Mouse (Mus musculus): ENCODE data around the gene Prkd3. TPM values are rescaled to one million over a fixed set of nuclear protein-coding genes. Genes with fewer than 3 reads are reported as not detected.

Prkd3 gene
- polyA plus RNA-seq, 1 experiment from 2014 or later: 46.5 TPM

- WGBS: 78% methylated on average over 9 of the region's 9 CpGs
Observed at GRCm38 (mm10) chr17:78994931-78995820, 25.4 kb downstream of the Prkd3 start.

GRCm38 (mm10) chr17:78994382-78994781 is 26.2 kb downstream of the Prkd3 start:
- Histone ChIP-seq H3K27me3 (no peaks in the 10 kb centered on the region), H3K27ac (no peak overlapping the region), H3K4me1 (no peaks in the 10 kb centered on the region), H3K9me3 (replicated peaks) (no peaks in the 10 kb centered on the region), H3K9ac (no peak overlapping the region), H3K36me3 (no peaks in the 10 kb centered on the region), H3K4me2 (replicated peaks) (no peak overlapping the region), H3K4me3 (no peak overlapping the region)
- ATAC-seq (ENCODE audit: low FRiP score): no peak
- WGBS: 89% methylated on average over 8 of the region's 8 CpGs

More at GRCm38 (mm10) chr17:78994931-78995820, 25.4 kb downstream of the Prkd3 start:
- Histone ChIP-seq H3K4me3 (no peak overlapping the region), H3K27me3 (no peaks in the 10 kb centered on the region), H3K36me3 (no peaks in the 10 kb centered on the region), H3K9ac (no peak overlapping the region), H3K27ac (no peak overlapping the region), H3K9me3 (replicated peaks) (no peaks in the 10 kb centered on the region), H3K4me1 (no peaks in the 10 kb centered on the region), H3K4me2 (replicated peaks) (no peak overlapping the region)
- ATAC-seq (ENCODE audit: low FRiP score): no peak

- ATAC-seq (ENCODE audit: low FRiP score): no peak
- no peaks in the 10 kb centered on the region for H3K4me1 ChIP-seq
- WGBS: 50% methylated on average over 2 of the region's 2 CpGs
- H3K9me3 ChIP-seq (replicated peaks): no peaks in the 10 kb centered on the region
- H3K36me3 ChIP-seq: no peaks in the 10 kb centered on the region
- no peak overlapping the region for H3K9ac ChIP-seq
- H3K27me3 ChIP-seq: no peaks in the 10 kb centered on the region
- no peak overlapping the region for H3K4me2 ChIP-seq (replicated peaks)
- H3K4me3 ChIP-seq: no peak overlapping the region
- H3K27ac ChIP-seq: no peak overlapping the region
Observed at GRCm38 (mm10) chr17:78993670-78994069, 26.9 kb downstream of the Prkd3 start.

DNA sequence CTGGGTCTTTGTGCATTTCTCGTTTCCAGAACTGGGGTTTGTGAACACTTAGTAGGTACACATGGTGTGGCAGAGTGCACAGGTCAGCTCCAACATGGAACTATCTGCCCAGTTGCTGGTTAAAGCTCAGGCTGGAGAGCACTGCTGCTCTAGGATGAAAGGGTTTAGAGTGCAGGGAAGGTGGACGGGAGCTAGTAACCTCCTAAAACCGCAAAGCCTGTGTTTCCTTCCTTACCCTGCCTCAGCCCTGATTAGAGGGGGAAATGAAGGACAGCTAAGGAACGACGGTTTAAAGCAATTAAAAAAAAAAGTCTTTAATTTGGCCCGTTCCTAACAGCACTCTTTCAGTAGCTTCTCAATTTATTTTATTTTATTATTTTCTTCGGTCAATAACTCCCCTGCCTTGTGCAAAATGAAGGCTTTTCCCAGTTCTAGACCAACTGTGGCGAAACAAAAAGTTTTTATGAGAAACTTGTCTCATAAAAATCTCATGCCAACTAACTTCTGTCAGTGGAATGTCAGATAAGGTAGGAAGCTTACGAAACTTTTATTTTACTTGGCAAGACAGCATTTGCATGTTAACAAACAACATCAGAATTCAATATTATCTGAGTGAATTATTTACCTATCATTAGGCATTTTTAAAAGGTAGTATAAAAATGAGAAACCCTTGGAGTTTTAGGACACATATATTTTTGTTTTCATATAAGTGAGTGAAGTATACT is 28.2 kb downstream of the Prkd3 start:
- H3K27me3 ChIP-seq: no peaks in the 10 kb centered on the region
- no peak overlapping the region for H3K4me3 ChIP-seq
- H3K9ac ChIP-seq: no peak overlapping the region
- H3K4me2 ChIP-seq (replicated peaks): no peak overlapping the region
- H3K9me3 ChIP-seq (replicated peaks): no peaks in the 10 kb centered on the region
- H3K4me1 ChIP-seq: no peaks in the 10 kb centered on the region
- ATAC-seq (ENCODE audit: low FRiP score): no peak
- 82% methylated on average over 9 of the region's 9 CpGs for WGBS
- no peak overlapping the region for H3K27ac ChIP-seq
- no peaks in the 10 kb centered on the region for H3K36me3 ChIP-seq

DNA sequence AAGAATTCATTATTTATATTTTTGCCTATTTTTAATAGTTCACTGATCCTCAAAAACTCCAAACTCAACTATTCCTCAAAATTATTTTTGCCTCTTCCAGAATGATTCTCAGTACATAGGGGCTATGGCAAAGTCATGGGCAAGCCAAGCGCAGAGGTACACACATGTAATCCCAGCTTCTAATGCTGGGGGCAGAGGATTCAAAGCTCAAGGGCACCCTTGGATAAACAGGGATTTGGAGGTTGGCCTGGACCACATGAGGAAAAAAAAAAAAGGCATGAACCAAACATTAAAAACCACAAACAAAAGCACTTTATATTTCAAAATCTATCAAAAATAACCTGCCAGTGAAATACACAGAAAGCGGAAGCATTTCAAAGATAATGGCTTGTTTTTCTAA is 29.1 kb downstream of the Prkd3 start:
- ATAC-seq (ENCODE audit: low FRiP score): no peak
- 93% methylated on average over 2 of the region's 2 CpGs for WGBS
- no peaks in the 10 kb centered on the region for H3K27me3 ChIP-seq

GRCm38 (mm10) chr17:78989015-78989414 is 31.6 kb downstream of the Prkd3 start:
- Histone ChIP-seq H3K4me1 (no peaks in the 10 kb centered on the region), H3K4me3 (no peak overlapping the region), H3K27me3 (no peaks in the 10 kb centered on the region), H3K9me3 (replicated peaks) (no peaks in the 10 kb centered on the region), H3K27ac (no peak overlapping the region), H3K36me3 (no peaks in the 10 kb centered on the region), H3K9ac (no peak overlapping the region), H3K4me2 (replicated peaks) (no peak overlapping the region)
- no peak for ATAC-seq (ENCODE audit: low FRiP score)
- WGBS: 76% methylated on average over 8 of the region's 8 CpGs

More for the DNA sequence above, 29.1 kb downstream of the Prkd3 start:
- H3K4me1 ChIP-seq: no peaks in the 10 kb centered on the region
- no peak overlapping the region for H3K27ac ChIP-seq
- no peak overlapping the region for H3K9ac ChIP-seq
- no peaks in the 10 kb centered on the region for H3K36me3 ChIP-seq
- H3K4me3 ChIP-seq: no peak overlapping the region
- no peak overlapping the region for H3K4me2 ChIP-seq (replicated peaks)
- no peaks in the 10 kb centered on the region for H3K9me3 ChIP-seq (replicated peaks)

GRCm38 (mm10) chr17:78983736-78984135 is 36.9 kb downstream of the Prkd3 start:
- Histone ChIP-seq H3K4me1 (no peaks in the 10 kb centered on the region), H3K9ac (no peak overlapping the region), H3K4me3 (no peak overlapping the region), H3K36me3 (peaks cover 26% of the 10 kb centered on the region), H3K4me2 (replicated peaks) (no peak overlapping the region), H3K27ac (no peak overlapping the region), H3K9me3 (replicated peaks) (no peaks in the 10 kb centered on the region), H3K27me3 (no peaks in the 10 kb centered on the region)
- 93% methylated on average over 3 of the region's 3 CpGs for whole genome bisulfite sequencing
- no peak for ATAC-seq (ENCODE audit: low FRiP score)

GRCm38 (mm10) chr17:78983166-78983565 is 37.5 kb downstream of the Prkd3 start:
- peaks cover 26% of the 10 kb centered on the region for H3K36me3 ChIP-seq
- no peak overlapping the region for H3K4me2 ChIP-seq (replicated peaks)
- no peak overlapping the region for H3K27ac ChIP-seq
- ATAC-seq (ENCODE audit: low FRiP score): no peak
- H3K9ac ChIP-seq: no peak overlapping the region
- no peaks in the 10 kb centered on the region for H3K27me3 ChIP-seq
- H3K4me1 ChIP-seq: no peaks in the 10 kb centered on the region
- no peak overlapping the region for H3K4me3 ChIP-seq
- 97% methylated on average over 8 of the region's 8 CpGs for WGBS
- H3K9me3 ChIP-seq (replicated peaks): no peaks in the 10 kb centered on the region

DNA sequence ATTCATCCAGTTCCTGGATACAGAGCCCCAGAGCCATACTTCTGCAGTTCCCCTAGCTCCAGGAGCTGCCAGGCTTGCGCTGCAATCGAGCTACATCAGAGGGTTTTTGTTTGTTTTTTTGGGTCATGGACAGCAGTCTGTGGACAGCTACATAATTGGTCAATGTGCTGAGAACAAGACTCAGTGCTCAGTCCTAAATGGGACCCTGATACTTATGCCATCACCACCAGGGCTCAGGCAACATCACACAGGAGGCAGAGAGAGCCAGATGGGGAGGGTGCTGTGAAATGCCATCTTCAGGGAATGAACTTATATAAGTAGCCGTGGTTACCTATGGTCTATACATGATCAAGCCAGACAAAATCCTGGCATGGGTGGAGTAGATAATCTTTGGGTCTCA is 52.1 kb downstream of the Prkd3 start:
- WGBS: 85% methylated on average over 3 of the region's 3 CpGs
- no peak overlapping the region for H3K4me2 ChIP-seq (replicated peaks)
- H3K27ac ChIP-seq: no peak overlapping the region
- H3K9me3 ChIP-seq (replicated peaks): no peaks in the 10 kb centered on the region
- H3K4me3 ChIP-seq: no peak overlapping the region
- no peaks in the 10 kb centered on the region for H3K27me3 ChIP-seq
- H3K4me1 ChIP-seq: no peaks in the 10 kb centered on the region
- peaks cover 23% of the 10 kb centered on the region for H3K36me3 ChIP-seq
- H3K9ac ChIP-seq: no peak overlapping the region
- no peak for ATAC-seq (ENCODE audit: low FRiP score)

DNA sequence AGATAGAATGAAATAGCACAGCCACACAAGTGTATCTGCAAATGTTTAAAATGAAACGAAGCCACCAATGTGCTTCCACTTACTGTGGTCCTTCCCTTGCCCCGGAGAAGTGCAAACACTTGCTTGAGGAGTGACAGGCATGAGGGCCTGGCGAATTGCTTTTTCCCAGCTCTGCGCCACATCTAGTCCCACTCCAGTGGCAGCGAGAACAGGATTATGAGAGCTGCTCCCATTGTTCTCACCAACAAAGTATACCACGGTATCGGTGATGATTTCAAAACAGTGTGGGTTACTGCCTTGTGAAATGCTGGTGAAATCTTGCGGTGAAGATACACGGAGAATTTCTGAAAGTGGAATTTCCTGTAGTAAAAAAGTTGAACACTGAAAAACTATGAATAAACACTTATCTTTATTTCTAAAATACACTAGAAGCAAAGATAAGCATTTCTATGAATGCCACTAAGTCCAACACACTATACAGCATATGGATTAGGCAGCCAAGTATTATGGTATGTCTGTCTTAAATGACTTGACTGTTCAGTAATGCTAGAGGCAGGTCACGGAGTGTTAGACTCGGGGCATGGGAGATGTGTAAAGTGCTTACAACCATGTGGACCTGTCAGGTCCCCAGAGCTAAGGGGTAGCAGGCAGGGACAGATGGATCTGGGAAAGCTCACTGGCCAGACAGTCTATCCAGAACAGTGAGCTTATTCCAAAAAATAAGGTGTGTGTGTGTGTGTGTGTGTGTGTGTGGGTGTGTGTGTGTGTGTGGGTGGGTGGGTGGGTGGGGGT is 54.3 kb downstream of the Prkd3 start:
- Histone ChIP-seq H3K27me3 (no peaks in the 10 kb centered on the region), H3K9ac (no peak overlapping the region), H3K27ac (no peak overlapping the region), H3K9me3 (replicated peaks) (no peaks in the 10 kb centered on the region), H3K4me3 (no peak overlapping the region), H3K4me1 (no peaks in the 10 kb centered on the region), H3K4me2 (replicated peaks) (no peak overlapping the region), H3K36me3 (peaks cover 32% of the 10 kb centered on the region)
- WGBS: 95% methylated on average over 11 of the region's 11 CpGs
- ATAC-seq (ENCODE audit: low FRiP score): no peak

- Histone ChIP-seq H3K27me3 (no peaks in the 10 kb centered on the region), H3K4me3 (no peak overlapping the region), H3K4me2 (replicated peaks) (no peak overlapping the region), H3K36me3 (peaks cover 38% of the 10 kb centered on the region), H3K27ac (no peak overlapping the region), H3K4me1 (no peaks in the 10 kb centered on the region), H3K9me3 (replicated peaks) (no peaks in the 10 kb centered on the region), H3K9ac (no peak overlapping the region)
- WGBS: 87% methylated on average over 1 of the region's 1 CpGs
- no peak for ATAC-seq (ENCODE audit: low FRiP score)
Observed at GRCm38 (mm10) chr17:78964387-78964786, 56.2 kb downstream of the Prkd3 start.

- Histone ChIP-seq H3K9ac (no peak overlapping the region), H3K4me3 (no peak overlapping the region), H3K4me1 (no peaks in the 10 kb centered on the region), H3K27me3 (no peaks in the 10 kb centered on the region), H3K9me3 (replicated peaks) (no peaks in the 10 kb centered on the region), H3K36me3 (peaks cover 54% of the 10 kb centered on the region), H3K4me2 (replicated peaks) (no peak overlapping the region), H3K27ac (no peak overlapping the region)
- no peak for ATAC-seq (ENCODE audit: low FRiP score)
- WGBS: 83% methylated on average over 6 of the region's 6 CpGs
Observed at GRCm38 (mm10) chr17:78959473-78959872, 61.1 kb downstream of the Prkd3 start.
